Mouse (Mus musculus): ENCODE data around the gene Mcrs1.

GRCm38 (mm10) chr15:99283456-99283855 is 31.7 kb upstream of the Mcrs1 start:
- TF ChIP-seq CTCF (IDR thresholded peaks at IDR 0.05; ENCODE audit: control insufficient read depth, insufficient read depth, insufficient replicate concordance, low read depth, low read length), result peak; percentile 78; the same call in 1 of the 2 replicates
- TF ChIP-seq POLR2A (IDR thresholded peaks at IDR 0.05; ENCODE audit: control insufficient read depth, low read depth, low read length), result no peak
